Mouse (Mus musculus): ENCODE results near the gene Fam163b. TPM values are rescaled to one million over a fixed set of nuclear protein-coding genes. Genes with fewer than 3 reads are reported as not detected.
A peak's percentile ranks its signal among the peaks of the same experiment; 100 is the strongest.

Fam163b gene
- polyA plus RNA-seq, 1 experiment from 2014 or later: 1.1 TPM

- Histone ChIP-seq H3K27ac (no peak overlapping the region), H3K4me1 (replicated peaks) (peaks cover 12% of the 10 kb centered on the region), H3K9ac (replicated peaks) (no peak overlapping the region), H3K36me3 (no peaks in the 10 kb centered on the region), H3K4me3 (replicated peaks) (no peak overlapping the region), H3K9me3 (no peaks in the 10 kb centered on the region), H3K27me3 (no peaks in the 10 kb centered on the region), H3K4me2 (replicated peaks) (no peak overlapping the region)
- 62% methylated on average over 11 of the region's 11 CpGs for WGBS
- 0 out of 2 replicates have a peak, but pooled peaks have one; percentile 45 for ATAC-seq
Observed at GRCm38 (mm10) chr2:27162656-27163055, 20.4 kb upstream of the Fam163b start.

- no peak overlapping the region for H3K4me2 ChIP-seq (replicated peaks)
- peaks cover 12% of the 10 kb centered on the region for H3K4me1 ChIP-seq (replicated peaks)
- H3K36me3 ChIP-seq: no peaks in the 10 kb centered on the region
- ATAC-seq: no peak
- no peaks in the 10 kb centered on the region for H3K27me3 ChIP-seq
- H3K27ac ChIP-seq: no peak overlapping the region
- no peaks in the 10 kb centered on the region for H3K9me3 ChIP-seq
- no peak overlapping the region for H3K9ac ChIP-seq (replicated peaks)
- 85% methylated on average over 2 of the region's 2 CpGs for WGBS
- H3K4me3 ChIP-seq (replicated peaks): no peak overlapping the region
Observed at GRCm38 (mm10) chr2:27161526-27161925, 19.2 kb upstream of the Fam163b start.

DNA sequence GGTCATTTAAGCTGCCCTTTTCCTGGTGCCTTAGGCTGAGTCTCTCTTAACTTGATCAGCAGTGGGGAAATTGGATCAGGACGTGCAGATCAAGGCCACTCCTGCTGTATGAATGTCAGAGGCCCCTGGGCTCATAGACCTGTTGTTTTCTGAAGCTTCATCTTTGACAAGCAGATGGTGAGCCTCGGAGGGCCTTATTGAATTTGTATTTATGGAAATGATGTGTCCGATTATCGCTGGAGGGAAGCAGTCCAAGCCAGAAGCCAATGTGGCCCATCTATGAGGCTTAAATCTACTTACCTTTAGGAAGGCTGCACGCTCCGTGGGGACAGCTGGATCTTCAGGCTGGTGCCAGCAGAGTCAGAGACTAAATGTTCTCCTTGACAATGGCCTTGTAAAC lies 14.3 kb upstream of the Fam163b start:
- whole genome bisulfite sequencing: 48% methylated on average over 6 of the region's 6 CpGs
- Histone ChIP-seq H3K27ac (no peak overlapping the region), H3K9ac (replicated peaks) (no peak overlapping the region), H3K4me3 (replicated peaks) (no peak overlapping the region), H3K4me1 (replicated peaks) (peaks cover 16% of the 10 kb centered on the region), H3K27me3 (no peaks in the 10 kb centered on the region), H3K9me3 (no peaks in the 10 kb centered on the region), H3K36me3 (no peaks in the 10 kb centered on the region), H3K4me2 (replicated peaks) (no peak overlapping the region)
- no peak for ATAC-seq

GRCm38 (mm10) chr2:27154466-27155185 lies 12.3 kb upstream of the Fam163b start:
- no peaks in the 10 kb centered on the region for H3K36me3 ChIP-seq
- no peak overlapping the region for H3K4me2 ChIP-seq (replicated peaks)
- peaks cover 19% of the 10 kb centered on the region for H3K4me1 ChIP-seq (replicated peaks)
- no peak overlapping the region for H3K4me3 ChIP-seq (replicated peaks)
- H3K27ac ChIP-seq: no peak overlapping the region
- H3K9ac ChIP-seq (replicated peaks): no peak overlapping the region
- no peaks in the 10 kb centered on the region for H3K9me3 ChIP-seq
- no peaks in the 10 kb centered on the region for H3K27me3 ChIP-seq
- ATAC-seq: no peak
- 75% methylated on average over 10 of the region's 10 CpGs for WGBS

- H3K9me3 ChIP-seq: no peaks in the 10 kb centered on the region
- WGBS: 22% methylated on average over 1 of the region's 2 CpGs
- H3K9ac ChIP-seq (replicated peaks): 0 out of 2 replicates have a peak overlapping the region, but pooled peaks have one; percentile 1
- no peak overlapping the region for H3K4me3 ChIP-seq (replicated peaks)
- H3K36me3 ChIP-seq: no peaks in the 10 kb centered on the region
- no peak for ATAC-seq
- no peak overlapping the region for H3K4me2 ChIP-seq (replicated peaks)
- 0 out of 2 replicates have a peak, but pooled peaks cover 6% of the 10 kb centered on the region for H3K27me3 ChIP-seq
- peaks cover 24% of the 10 kb centered on the region for H3K4me1 ChIP-seq (replicated peaks)
- no peak overlapping the region for H3K27ac ChIP-seq
Observed at GRCm38 (mm10) chr2:27149457-27149856, 7.2 kb upstream of the Fam163b start.

DNA sequence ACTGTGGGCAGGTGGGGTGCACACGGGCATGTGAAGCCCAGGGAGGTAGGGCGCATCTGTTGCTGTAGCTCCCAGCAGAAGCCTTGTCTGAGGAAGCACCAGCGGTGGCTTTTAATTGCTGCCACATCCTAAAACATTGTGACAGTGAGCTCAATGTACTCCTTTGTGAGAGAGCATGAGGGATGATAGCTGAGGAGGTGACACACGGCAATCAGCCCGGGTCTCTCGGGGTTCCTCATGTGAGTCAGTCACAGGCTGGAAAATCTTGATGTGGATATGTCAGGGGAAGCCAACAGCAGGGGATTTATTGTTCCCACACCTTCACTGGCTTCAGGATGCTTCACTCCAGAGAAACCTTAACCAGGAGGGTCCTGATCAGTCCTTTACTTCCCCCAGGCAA lies 4.5 kb upstream of the Fam163b start:
- Histone ChIP-seq H3K36me3 (no peaks in the 10 kb centered on the region), H3K27me3 (peaks cover 22% of the 10 kb centered on the region), H3K9ac (replicated peaks) (no peak overlapping the region), H3K4me1 (replicated peaks) (peaks cover 25% of the 10 kb centered on the region), H3K4me2 (replicated peaks) (no peak overlapping the region), H3K27ac (no peak overlapping the region), H3K9me3 (no peaks in the 10 kb centered on the region), H3K4me3 (replicated peaks) (no peak overlapping the region)
- WGBS: 79% methylated on average over 6 of the region's 6 CpGs
- no peak for ATAC-seq

DNA sequence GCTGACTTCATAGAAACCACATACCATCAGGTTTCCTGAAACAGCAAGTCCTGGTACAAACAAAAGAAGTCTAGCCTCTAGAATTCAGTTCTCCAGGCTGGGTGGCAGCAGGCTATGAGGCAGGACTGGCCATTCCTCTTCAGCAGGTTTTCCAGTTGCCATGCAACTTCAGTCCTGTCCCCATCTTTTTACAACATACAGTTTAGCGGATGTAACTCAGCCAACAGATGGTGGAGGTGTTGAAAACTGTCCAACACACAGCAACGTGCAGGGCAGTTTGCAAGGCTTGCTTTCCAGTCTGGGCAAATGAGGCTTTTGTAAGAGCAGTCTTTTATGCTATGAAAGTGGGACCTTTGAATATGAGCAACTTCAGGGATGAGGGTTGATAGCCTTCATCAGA lies 2.7 kb upstream of the Fam163b start:
- peaks cover 27% of the 10 kb centered on the region for H3K4me1 ChIP-seq (replicated peaks)
- H3K9ac ChIP-seq (replicated peaks): no peak overlapping the region
- WGBS: 83% methylated on average over 2 of the region's 2 CpGs
- H3K4me3 ChIP-seq (replicated peaks): no peak overlapping the region
- no peak for ATAC-seq
- H3K9me3 ChIP-seq: no peaks in the 10 kb centered on the region
- no peak overlapping the region for H3K27ac ChIP-seq
- H3K36me3 ChIP-seq: no peaks in the 10 kb centered on the region
- H3K4me2 ChIP-seq (replicated peaks): no peak overlapping the region
- H3K27me3 ChIP-seq: peaks cover 40% of the 10 kb centered on the region

DNA sequence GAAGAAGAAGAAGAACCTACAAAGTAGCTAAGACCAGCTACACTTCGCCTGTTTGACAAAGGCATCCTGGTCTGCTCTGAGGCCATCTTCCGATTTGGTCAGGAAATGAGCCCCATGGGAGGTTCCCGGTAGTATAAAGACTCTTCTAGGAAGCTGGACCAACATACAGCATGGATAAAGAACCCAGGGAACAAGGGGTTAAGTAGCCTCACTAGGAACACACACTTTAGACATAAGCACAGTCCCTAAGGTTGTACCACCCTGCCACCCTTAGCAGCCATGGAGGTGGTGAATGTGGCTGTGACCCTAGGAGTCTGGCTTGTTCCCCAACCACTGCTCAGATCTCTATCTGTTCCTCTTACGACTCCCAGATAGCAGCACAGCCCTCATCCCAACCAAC lies 3.9 kb downstream of the Fam163b start:
- Histone ChIP-seq H3K9ac (replicated peaks) (no peak overlapping the region), H3K27ac (no peak overlapping the region), H3K9me3 (no peaks in the 10 kb centered on the region), H3K27me3 (peaks cover 43% of the 10 kb centered on the region), H3K4me3 (replicated peaks) (no peak overlapping the region), H3K4me2 (replicated peaks) (no peak overlapping the region), H3K36me3 (no peaks in the 10 kb centered on the region), H3K4me1 (replicated peaks) (peaks cover 11% of the 10 kb centered on the region)
- no peak for ATAC-seq
- 73% methylated on average over 4 of the region's 4 CpGs for WGBS

DNA sequence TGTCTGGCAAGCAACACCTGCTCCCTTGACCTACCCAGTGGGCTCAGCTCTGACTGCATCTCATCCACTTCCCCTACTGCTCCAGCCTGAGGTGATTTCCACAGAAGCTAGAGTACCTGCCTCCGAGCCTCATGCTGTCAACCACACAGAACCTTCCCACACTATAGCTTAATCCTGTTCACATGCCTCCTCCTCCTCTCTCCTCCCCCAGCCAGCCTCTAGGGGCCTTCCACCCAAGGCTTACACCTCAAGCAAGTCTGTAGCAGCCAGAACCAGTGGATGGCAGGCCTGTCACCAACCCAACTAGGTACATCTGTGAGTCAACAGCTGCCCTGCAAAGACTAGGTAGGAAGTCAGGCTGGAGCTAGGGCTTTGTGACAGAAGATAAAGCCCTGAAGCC lies 5.5 kb downstream of the Fam163b start:
- no peak overlapping the region for H3K27ac ChIP-seq
- no peaks in the 10 kb centered on the region for H3K9me3 ChIP-seq
- H3K9ac ChIP-seq (replicated peaks): no peak overlapping the region
- H3K27me3 ChIP-seq: peaks cover 27% of the 10 kb centered on the region
- WGBS: 70% methylated on average over 1 of the region's 1 CpGs
- peaks cover 1% of the 10 kb centered on the region; the same call in 1 of the 2 replicates for H3K4me1 ChIP-seq (replicated peaks)
- H3K4me2 ChIP-seq (replicated peaks): no peak overlapping the region
- ATAC-seq: no peak
- H3K36me3 ChIP-seq: no peaks in the 10 kb centered on the region
- no peak overlapping the region for H3K4me3 ChIP-seq (replicated peaks)

GRCm38 (mm10) chr2:27136336-27136735 lies 6.0 kb downstream of the Fam163b start:
- H3K4me2 ChIP-seq (replicated peaks): no peak overlapping the region
- H3K9me3 ChIP-seq: no peaks in the 10 kb centered on the region
- H3K27ac ChIP-seq: no peak overlapping the region
- no peaks in the 10 kb centered on the region for H3K4me1 ChIP-seq (replicated peaks)
- H3K27me3 ChIP-seq: peaks cover 23% of the 10 kb centered on the region
- no peaks in the 10 kb centered on the region for H3K36me3 ChIP-seq
- no peak for ATAC-seq
- no peak overlapping the region for H3K4me3 ChIP-seq (replicated peaks)
- WGBS: 67% methylated on average over 3 of the region's 3 CpGs
- H3K9ac ChIP-seq (replicated peaks): no peak overlapping the region

DNA sequence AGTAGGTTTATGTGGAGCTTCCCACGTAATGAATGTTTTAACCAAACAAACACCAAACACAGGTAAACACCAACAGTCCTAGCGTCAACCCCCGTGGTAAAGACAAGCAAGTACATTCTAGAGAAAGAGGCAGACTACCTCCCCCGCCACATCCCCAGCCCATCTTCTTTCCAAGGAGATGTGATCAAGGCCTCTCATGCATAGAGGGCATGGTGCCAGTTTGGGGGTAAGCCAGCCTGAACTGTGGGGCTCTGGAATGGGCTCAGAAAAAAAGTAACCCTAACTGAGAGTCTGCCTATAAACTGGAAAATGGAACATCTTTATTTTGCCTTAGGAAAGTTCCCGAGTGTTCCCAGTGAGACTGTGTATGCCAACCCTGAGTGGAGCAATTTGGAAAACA lies 6.4 kb downstream of the Fam163b start:
- no peaks in the 10 kb centered on the region for H3K36me3 ChIP-seq
- 89% methylated on average over 5 of the region's 5 CpGs for WGBS
- no peak overlapping the region for H3K4me3 ChIP-seq (replicated peaks)
- no peak overlapping the region for H3K4me2 ChIP-seq (replicated peaks)
- H3K27ac ChIP-seq: no peak overlapping the region
- H3K9me3 ChIP-seq: no peaks in the 10 kb centered on the region
- H3K4me1 ChIP-seq (replicated peaks): no peaks in the 10 kb centered on the region
- no peak overlapping the region for H3K9ac ChIP-seq (replicated peaks)
- ATAC-seq: no peak
- peaks cover 19% of the 10 kb centered on the region for H3K27me3 ChIP-seq

DNA sequence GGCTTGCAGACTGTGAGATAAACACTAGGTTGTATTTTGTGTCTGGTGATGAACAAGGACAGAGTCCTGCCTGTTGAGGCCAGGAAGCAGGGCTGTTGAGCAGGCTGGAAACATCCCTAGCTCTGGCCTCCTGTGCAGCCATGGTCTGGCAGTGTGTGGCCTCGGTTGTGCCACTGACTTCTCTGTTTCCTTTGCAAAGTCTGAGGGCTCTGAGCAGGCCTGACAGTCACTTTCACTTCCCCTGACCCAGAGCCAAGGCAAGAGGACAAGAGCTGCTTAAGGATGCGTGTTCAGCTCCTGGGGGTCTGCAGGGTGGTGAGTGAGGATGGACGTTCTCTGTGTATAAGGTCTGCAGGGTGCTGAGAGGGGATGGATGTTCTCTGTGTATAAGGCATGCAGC lies 13.3 kb downstream of the Fam163b start:
- Histone ChIP-seq H3K4me2 (replicated peaks) (no peak overlapping the region), H3K36me3 (no peaks in the 10 kb centered on the region), H3K4me1 (replicated peaks) (no peaks in the 10 kb centered on the region), H3K27ac (no peak overlapping the region), H3K9me3 (no peaks in the 10 kb centered on the region), H3K4me3 (replicated peaks) (no peak overlapping the region), H3K27me3 (no peaks in the 10 kb centered on the region), H3K9ac (replicated peaks) (no peak overlapping the region)
- ATAC-seq: no peak
- 71% methylated on average over 3 of the region's 3 CpGs for WGBS

- ATAC-seq: no peak
- Histone ChIP-seq H3K27me3 (no peaks in the 10 kb centered on the region), H3K9ac (replicated peaks) (no peak overlapping the region), H3K27ac (no peak overlapping the region), H3K36me3 (no peaks in the 10 kb centered on the region), H3K4me2 (replicated peaks) (no peak overlapping the region), H3K4me3 (replicated peaks) (no peak overlapping the region), H3K4me1 (replicated peaks) (peaks cover 15% of the 10 kb centered on the region), H3K9me3 (no peaks in the 10 kb centered on the region)
- 56% methylated on average over 4 of the region's 4 CpGs for WGBS
Observed at GRCm38 (mm10) chr2:27126496-27126895, 15.8 kb downstream of the Fam163b start.
